Mouse (Mus musculus) heart, embryonic 16.5 days (tissue): Measurements from ENCODE around the gene Plxna4. TPM values are rescaled to one million over a fixed set of nuclear protein-coding genes. Genes with fewer than 3 reads are reported as not detected.

ENCODE experiments used
- ATAC-seq: fragments of 200-750 bp; cut with Nextera tagmentation; replicated peaks from 2 replicates; pipeline ENCODE4 v1.8.0; 2017; ENCODE audit warnings: moderate number of reproducible peaks; ENCODE audit not compliant: insufficient read depth, low FRiP score; ENCODE audit errors: extremely low read depth
- H3K27ac ChIP-seq: fragments of 300-500 bp; sonication (generic); 2 replicates; pipeline ENCODE4 v1.5.1; 2014; ENCODE audit warnings: mild to moderate bottlenecking, low read length, control low read depth, moderate library complexity
- H3K27me3 ChIP-seq: fragments of 300-500 bp; sonication (generic); 2 replicates; pipeline ENCODE4 v1.6.1; 2014; ENCODE audit warnings: low read length, mixed read lengths; ENCODE audit not compliant: control insufficient read depth, insufficient read depth
- H3K36me3 ChIP-seq: fragments of 300-500 bp; sonication (generic); 2 replicates; pipeline ENCODE4 v1.6.1; 2014; ENCODE audit not compliant: control insufficient read depth, insufficient read depth
- H3K4me1 ChIP-seq: fragments of 300-500 bp; sonication (generic); 2 replicates; pipeline ENCODE4 v1.6.1; 2014; ENCODE audit warnings: low read length, mixed read lengths; ENCODE audit not compliant: control insufficient read depth, insufficient read depth
- H3K4me2 ChIP-seq: fragments of 300-500 bp; sonication (generic); 2 replicates; pipeline ENCODE4 v1.6.1; 2014; ENCODE audit warnings: low read depth, mild to moderate bottlenecking, control low read depth, low read length
- H3K4me3 ChIP-seq: fragments of 300-500 bp; sonication (generic); 2 replicates; pipeline ENCODE4 v1.5.1; 2014; ENCODE audit warnings: mild to moderate bottlenecking, control low read depth, low read length
- H3K9ac ChIP-seq: fragments of 300-500 bp; sonication (generic); 2 replicates; pipeline ENCODE4 v1.6.1; 2014; ENCODE audit warnings: low read length, control low read depth
- H3K9me3 ChIP-seq: fragments of 300-500 bp; sonication (generic); replicated peaks from 2 replicates; pipeline ENCODE4 v1.6.1; 2016; ENCODE audit warnings: low read length; ENCODE audit not compliant: control insufficient read depth
- WGBS: fragments of 180-500 bp; shearing (Covaris S2); extraction: QIAGEN DNeasy Blood & Tissue Kit; methylation state at CpG from one replicate; pipeline ENCODE4 v1.1.7; 2014; 5-methylcytosine and 5-hydroxymethylcytosine counted together
- polyA plus RNA-seq: library from polyadenylated mRNA; unstranded; fragments of >200 nt; fragmentation: Nextera tagmentation; extraction: Ambion mirVana; gene quantifications from 2 replicates; pipeline ENCODE4 v1.2.1, GENCODE M21; 2015

Gene Plxna4
- polyA plus RNA-seq, 1 experiment from 2014 or later = 3.7 TPM

DNA sequence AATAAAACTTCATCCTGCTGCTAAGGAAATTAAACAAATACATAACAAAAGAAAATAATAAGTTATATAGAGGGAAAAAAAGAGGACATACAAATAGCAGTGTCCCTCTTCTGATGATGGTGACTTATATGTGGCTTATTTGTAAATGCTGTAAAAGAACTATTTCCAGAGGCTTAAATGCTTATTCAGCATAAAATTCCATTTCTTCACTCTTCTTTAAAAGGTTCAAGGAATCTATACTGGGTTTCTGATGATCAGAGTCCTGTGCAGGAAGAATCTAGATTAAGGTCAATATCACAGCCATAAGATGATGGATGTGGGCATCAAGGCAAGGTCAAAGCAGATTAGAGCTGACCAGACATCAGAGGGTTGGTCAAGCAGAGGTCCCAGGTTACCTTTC lies 306.5 kb downstream of the Plxna4 start:
- Histone ChIP-seq H3K9me3 (no peaks in the 10 kb centered on the region), H3K4me3 (no peak overlapping the region), H3K27ac (no peak overlapping the region), H3K36me3 (no peaks in the 10 kb centered on the region), H3K4me1 (0 out of 2 replicates have a peak, but pooled peaks cover 2% of the 10 kb centered on the region), H3K9ac (no peak overlapping the region), H3K27me3 (no peaks in the 10 kb centered on the region), H3K4me2 (no peak overlapping the region)
- ATAC-seq = no peak

DNA sequence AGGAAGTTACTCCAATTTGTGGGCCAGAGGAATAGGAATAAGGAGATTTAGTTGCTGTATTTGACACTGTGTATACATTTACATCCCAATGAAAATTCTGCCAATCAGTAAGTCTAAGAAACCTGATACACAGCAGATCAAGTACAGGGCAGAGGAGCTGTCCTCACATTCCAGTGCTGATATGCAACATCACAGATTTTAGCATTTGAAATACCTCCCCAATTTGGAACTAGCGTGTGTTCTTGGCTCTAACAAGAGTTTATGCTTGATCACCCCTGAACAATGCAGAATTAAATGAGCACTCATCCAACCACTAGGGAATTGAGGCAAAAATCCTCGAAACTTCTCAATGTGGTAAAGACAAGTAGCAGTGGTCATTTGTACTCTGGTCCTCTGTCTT lies 307.3 kb downstream of the Plxna4 start:
- H3K4me3 ChIP-seq = no peak overlapping the region
- ATAC-seq = no peak

DNA sequence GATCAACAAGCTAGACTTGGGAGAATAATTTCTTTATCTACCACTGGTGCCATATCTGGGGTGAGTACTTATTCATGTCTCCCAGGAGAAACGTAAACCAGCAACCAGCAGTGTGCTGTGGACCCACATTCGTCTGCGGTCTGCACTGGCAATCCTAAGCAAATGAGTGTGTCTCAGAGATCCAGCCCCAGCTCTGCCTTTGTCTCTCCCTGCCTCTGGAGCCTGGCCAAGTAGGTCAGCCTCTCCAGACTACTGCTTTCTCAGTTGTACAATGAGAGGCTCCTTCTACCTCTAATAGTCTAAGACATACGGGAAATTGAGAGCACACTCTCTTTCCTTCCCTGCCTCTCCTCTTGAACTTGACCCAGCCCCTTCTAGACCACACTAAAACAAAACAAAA lies 316.5 kb downstream of the Plxna4 start:
- no peak for ATAC-seq
- Histone ChIP-seq H3K36me3 (no peaks in the 10 kb centered on the region), H3K4me1 (peaks cover 4% of the 10 kb centered on the region; the same call in 1 of the 2 replicates), H3K4me3 (no peak overlapping the region), H3K9ac (no peak overlapping the region), H3K4me2 (no peak overlapping the region), H3K27me3 (no peaks in the 10 kb centered on the region), H3K9me3 (peaks cover 3% of the 10 kb centered on the region; the same call in 1 of the 2 replicates), H3K27ac (no peak overlapping the region)
- 54% methylated on average over 4 of the region's 4 CpGs for WGBS

More for the DNA sequence above, 307.3 kb downstream of the Plxna4 start:
- no peak overlapping the region for H3K9ac ChIP-seq
- no peak overlapping the region for H3K4me2 ChIP-seq
- WGBS = 55% methylated on average over 2 of the region's 2 CpGs
- H3K27me3 ChIP-seq = no peaks in the 10 kb centered on the region
- no peaks in the 10 kb centered on the region for H3K36me3 ChIP-seq
- H3K9me3 ChIP-seq = no peaks in the 10 kb centered on the region
- H3K27ac ChIP-seq = no peak overlapping the region
- 0 out of 2 replicates have a peak, but pooled peaks cover 2% of the 10 kb centered on the region for H3K4me1 ChIP-seq

DNA sequence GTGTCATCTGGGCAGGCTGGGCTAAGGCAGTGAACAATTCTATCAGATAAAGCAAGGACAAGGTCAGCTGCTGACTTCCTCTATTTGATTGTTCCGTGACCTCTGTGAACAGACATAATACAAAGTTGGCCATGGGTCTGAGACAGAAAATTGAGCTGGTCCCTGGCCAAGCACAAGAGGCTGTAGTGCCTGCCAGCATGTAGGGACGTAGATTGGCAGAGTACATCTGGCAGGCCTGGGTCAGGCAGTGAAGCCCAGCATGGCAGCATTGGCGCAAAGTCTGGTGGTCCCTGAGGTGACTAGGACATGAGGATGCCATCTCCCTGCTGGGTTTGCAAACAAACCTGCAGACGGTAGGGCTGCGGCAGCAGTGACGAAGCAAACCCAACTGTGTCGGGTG lies 321.9 kb downstream of the Plxna4 start:
- Histone ChIP-seq H3K27me3 (no peaks in the 10 kb centered on the region), H3K27ac (no peak overlapping the region), H3K36me3 (no peaks in the 10 kb centered on the region), H3K9me3 (peaks cover 3% of the 10 kb centered on the region; the same call in 1 of the 2 replicates), H3K4me2 (no peak overlapping the region), H3K4me1 (peaks cover 10% of the 10 kb centered on the region; the same call in 1 of the 2 replicates), H3K9ac (no peak overlapping the region), H3K4me3 (no peak overlapping the region)
- WGBS = 72% methylated on average over 7 of the region's 7 CpGs
- no peak for ATAC-seq

DNA sequence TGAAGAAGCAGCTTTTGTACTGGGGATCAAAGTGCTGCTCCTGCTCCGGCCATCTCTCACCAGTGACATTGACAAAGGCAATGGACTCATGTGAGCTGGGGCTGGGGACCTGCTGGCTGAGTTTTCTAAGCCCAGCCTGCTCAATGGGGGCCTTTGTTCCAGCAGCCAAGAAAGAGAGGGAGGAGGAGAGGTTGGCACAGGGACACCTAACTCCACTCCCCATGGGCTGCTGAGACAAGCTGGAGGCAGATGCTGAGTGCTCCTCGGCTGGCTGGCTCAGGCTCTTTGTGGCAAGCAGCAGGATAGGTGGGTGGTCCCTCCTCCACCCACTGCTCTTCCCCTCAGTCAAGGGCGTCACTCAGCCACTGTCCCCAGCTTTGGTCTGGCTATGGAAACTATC lies 326.7 kb downstream of the Plxna4 start:
- Histone ChIP-seq H3K4me3 (no peak overlapping the region), H3K9ac (no peak overlapping the region), H3K9me3 (no peaks in the 10 kb centered on the region), H3K36me3 (no peaks in the 10 kb centered on the region), H3K4me1 (peaks cover 9% of the 10 kb centered on the region; the same call in 1 of the 2 replicates), H3K4me2 (no peak overlapping the region), H3K27me3 (no peaks in the 10 kb centered on the region), H3K27ac (no peak overlapping the region)
- 42% methylated on average over 3 of the region's 3 CpGs for WGBS
- no peak for ATAC-seq

DNA sequence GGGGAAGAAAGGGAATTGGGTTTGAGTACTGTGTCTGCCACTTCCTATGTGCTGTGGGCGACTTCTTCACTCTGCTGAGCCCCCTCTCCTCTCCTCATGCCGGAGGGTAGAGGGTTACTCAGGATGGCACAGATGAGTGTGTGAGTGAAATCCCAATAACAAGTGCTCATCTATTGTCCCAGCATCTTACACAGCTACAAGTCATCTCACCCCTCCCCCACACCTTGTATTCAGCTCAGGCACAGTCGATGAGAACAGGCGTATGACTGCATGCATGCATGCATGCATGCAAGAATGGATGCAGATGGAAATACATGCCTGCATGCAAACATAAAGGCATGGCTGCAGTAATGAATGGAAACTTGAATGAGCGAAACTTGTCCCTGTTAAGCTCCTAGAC lies 327.7 kb downstream of the Plxna4 start:
- H3K9me3 ChIP-seq = no peaks in the 10 kb centered on the region
- no peak overlapping the region for H3K4me2 ChIP-seq
- no peaks in the 10 kb centered on the region for H3K27me3 ChIP-seq
- H3K27ac ChIP-seq = no peak overlapping the region
- H3K36me3 ChIP-seq = no peaks in the 10 kb centered on the region
- ATAC-seq = no peak
- no peak overlapping the region for H3K9ac ChIP-seq
- no peak overlapping the region for H3K4me3 ChIP-seq
- 85% methylated on average over 5 of the region's 5 CpGs for WGBS
- H3K4me1 ChIP-seq = 0 out of 2 replicates have a peak, but pooled peaks cover under 1% of the 10 kb centered on the region

DNA sequence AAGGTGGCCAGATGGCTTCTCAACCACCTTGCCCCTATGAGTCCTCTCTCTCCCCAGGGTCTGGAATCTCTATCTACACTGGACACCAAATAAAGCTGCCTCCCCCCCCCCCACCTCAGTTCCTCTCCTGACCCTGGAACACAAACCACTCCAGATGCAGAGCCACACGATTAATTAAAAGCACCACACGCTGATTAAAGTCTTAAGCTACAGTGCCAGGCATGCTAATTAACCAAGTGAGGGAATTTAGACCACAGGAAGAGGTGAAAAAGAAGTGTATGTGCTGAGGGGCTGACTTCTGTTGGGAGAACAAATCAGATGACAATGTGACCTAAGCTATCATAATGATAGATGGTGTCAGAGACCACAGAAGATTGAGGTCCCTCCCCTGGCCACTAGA lies 332.8 kb downstream of the Plxna4 start:
- WGBS = 49% methylated on average over 2 of the region's 2 CpGs
- ATAC-seq = no peak

DNA sequence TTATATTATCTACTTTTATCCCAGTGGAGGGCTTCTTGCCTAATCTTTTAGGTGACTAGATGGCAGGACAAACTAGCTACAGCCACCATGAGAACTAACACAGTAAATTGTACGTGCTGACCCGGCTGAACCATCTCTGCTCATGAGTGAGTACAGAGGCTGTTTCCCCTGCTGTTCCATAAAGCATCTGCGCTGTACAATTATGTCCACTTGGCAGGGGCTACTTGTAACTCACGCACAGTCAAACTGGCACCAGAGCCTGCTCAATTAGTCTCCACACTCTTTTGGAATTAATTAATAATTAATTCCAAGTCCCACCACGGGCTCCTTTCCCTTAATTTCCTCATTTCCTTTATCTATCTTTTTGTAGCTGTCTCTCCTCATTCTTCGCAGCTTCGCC lies 335.8 kb downstream of the Plxna4 start:
- Histone ChIP-seq H3K36me3 (no peaks in the 10 kb centered on the region), H3K27me3 (no peaks in the 10 kb centered on the region), H3K9me3 (no peaks in the 10 kb centered on the region), H3K27ac (no peak overlapping the region), H3K4me3 (no peak overlapping the region), H3K4me1 (no peaks in the 10 kb centered on the region), H3K9ac (no peak overlapping the region), H3K4me2 (no peak overlapping the region)
- WGBS = 86% methylated on average over 7 of the region's 7 CpGs
- no peak for ATAC-seq

More for the DNA sequence above, 332.8 kb downstream of the Plxna4 start:
- no peaks in the 10 kb centered on the region for H3K9me3 ChIP-seq
- no peaks in the 10 kb centered on the region for H3K27me3 ChIP-seq
- no peaks in the 10 kb centered on the region for H3K4me1 ChIP-seq
- H3K36me3 ChIP-seq = no peaks in the 10 kb centered on the region
- no peak overlapping the region for H3K4me2 ChIP-seq
- H3K27ac ChIP-seq = no peak overlapping the region
- H3K9ac ChIP-seq = no peak overlapping the region
- no peak overlapping the region for H3K4me3 ChIP-seq

DNA sequence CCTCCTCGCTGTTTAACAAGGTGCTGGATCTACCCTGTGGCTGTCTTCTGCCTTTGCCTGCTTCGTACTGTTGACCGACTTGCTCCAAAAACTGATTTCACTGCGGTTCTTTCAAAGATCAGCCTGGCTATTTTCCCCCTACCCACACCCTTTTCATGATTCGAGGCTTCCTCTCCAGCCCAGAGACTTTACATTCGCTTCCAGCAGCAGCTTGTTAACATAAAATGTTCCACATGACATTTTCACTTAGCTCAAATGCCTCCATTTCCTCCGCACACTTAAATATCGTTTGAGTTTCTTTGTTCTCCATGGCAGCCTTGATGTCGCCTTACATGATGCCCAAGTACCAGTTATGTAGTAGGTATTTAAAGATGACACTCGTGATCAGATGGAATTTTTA lies 336.3 kb downstream of the Plxna4 start:
- ATAC-seq = no peak
- Histone ChIP-seq H3K9ac (no peak overlapping the region), H3K4me1 (no peaks in the 10 kb centered on the region), H3K36me3 (no peaks in the 10 kb centered on the region), H3K27me3 (no peaks in the 10 kb centered on the region), H3K27ac (no peak overlapping the region), H3K4me2 (no peak overlapping the region), H3K9me3 (no peaks in the 10 kb centered on the region), H3K4me3 (no peak overlapping the region)
- WGBS = 81% methylated on average over 10 of the region's 10 CpGs
